Mouse (Mus musculus) urinary bladder, postnatal 14 days (tissue): ENCODE results near the gene Zfp712.

Source experiments
- DNase-seq: peaks from one replicate; pipeline ENCODE4 v3.0.0; 2021; ENCODE audit warnings: low spot score

Zfp712 gene

GRCm38 (mm10) chr13:67060786-67061358 lies at the start of gene Zfp712:
TSS of gene Zfp712 (minus strand) at chr13:67061170.
- peak; percentile 93 for DNase-seq

- DNase-seq, result no peak
Measured at GRCm38 (mm10) chr13:67108821-67109206, 47.8 kb upstream of the Zfp712 start.

GRCm38 (mm10) chr13:67108194-67108820 lies 47.3 kb upstream of the Zfp712 start, which contains the start of gene Gm28557:
TSS of gene Gm28557 (minus strand) at chr13:67108604.
- DNase-seq, result peak; percentile 91

- DNase-seq, result no peak
Measured at GRCm38 (mm10) chr13:67107681-67108080, 46.7 kb upstream of the Zfp712 start.

GRCm38 (mm10) chr13:67097876-67098275 lies 36.9 kb upstream of the Zfp712 start, which contains the start of gene Zfp708:
TSS of gene Zfp708 (minus strand) at chr13:67097976.
- DNase-seq, result no peak

GRCm38 (mm10) chr13:67090154-67090553 lies 29.2 kb upstream of the Zfp712 start:
- DNase-seq, result no peak

- no peak for DNase-seq
Measured at GRCm38 (mm10) chr13:67081946-67082345, 21.0 kb upstream of the Zfp712 start.

GRCm38 (mm10) chr13:67081142-67081713 lies 20.3 kb upstream of the Zfp712 start:
- DNase-seq, result peak; percentile 73

- DNase-seq, result no peak
Measured at GRCm38 (mm10) chr13:67077244-67077643, 16.3 kb upstream of the Zfp712 start.

GRCm38 (mm10) chr13:67072786-67073185 lies 11.8 kb upstream of the Zfp712 start:
- DNase-seq, result no peak

GRCm38 (mm10) chr13:67065386-67065785 lies 4.4 kb upstream of the Zfp712 start:
- no peak for DNase-seq

- DNase-seq, result no peak
Measured at GRCm38 (mm10) chr13:67062427-67062826, 1.5 kb upstream of the Zfp712 start.

GRCm38 (mm10) chr13:67060161-67060785 lies 697 bp downstream of the Zfp712 start:
- DNase-seq, result no peak
